Mouse (Mus musculus) C2C12 (cell line): ENCODE data around the gene Knstrn. TPM values are rescaled to one million over a fixed set of nuclear protein-coding genes. Genes with fewer than 3 reads are reported as not detected.

Source experiments
- H3K27me3 ChIP-seq: one replicate; pipeline ENCODE4 v1.6.1; 2011; ENCODE audit not compliant: control insufficient read depth, insufficient read depth, insufficient read length
- H3K36me3 ChIP-seq: one replicate; pipeline ENCODE4 v1.6.1; 2011; ENCODE audit not compliant: control insufficient read depth, insufficient read depth
- H3K4me3 ChIP-seq: one replicate; pipeline ENCODE4 v1.5.1; 2011; ENCODE audit warnings: mild to moderate bottlenecking, control low read depth; ENCODE audit not compliant: poor library complexity, insufficient read depth, severe bottlenecking
- H3K79me2 ChIP-seq: one replicate; pipeline ENCODE4 v1.6.1; 2011; ENCODE audit not compliant: control insufficient read depth, insufficient read depth
- H3K79me3 ChIP-seq: one replicate; pipeline ENCODE4 v1.6.1; 2011; ENCODE audit warnings: low read depth, control low read depth
- H3ac ChIP-seq: one replicate; pipeline ENCODE3; 2011; ENCODE audit warnings: low read depth; ENCODE audit not compliant: control insufficient read depth, insufficient read length
- CEBPB ChIP-seq: IDR thresholded peaks from one replicate; pipeline ENCODE4 v1.6.1; 2011; ENCODE audit warnings: low read depth, mild to moderate bottlenecking, control low read depth, moderate library complexity
- CTCF ChIP-seq: IDR thresholded peaks from one replicate; pipeline ENCODE4 v1.5.1; 2011; ENCODE audit not compliant: control insufficient read depth, insufficient read depth, insufficient read length
- FOSL1 ChIP-seq: IDR thresholded peaks from one replicate; pipeline ENCODE4 v1.8.0; 2011; ENCODE audit warnings: mild to moderate bottlenecking, low read length; ENCODE audit not compliant: poor library complexity, insufficient read depth, severe bottlenecking
- MAX ChIP-seq: IDR thresholded peaks from one replicate; pipeline ENCODE4 v1.6.1; 2011; ENCODE audit warnings: mild to moderate bottlenecking, control low read depth
- MYOD1 ChIP-seq: IDR thresholded peaks from one replicate; pipeline ENCODE4 v1.6.1; 2011; ENCODE audit warnings: low read depth; ENCODE audit not compliant: control insufficient read depth, insufficient read length
- MYOG ChIP-seq: IDR thresholded peaks from one replicate; pipeline ENCODE4 v1.6.1; 2011; ENCODE audit not compliant: control insufficient read depth, insufficient read length; ENCODE audit errors: extremely low read depth
- USF1 ChIP-seq: IDR thresholded peaks from one replicate; pipeline ENCODE4 v1.6.1; 2011; ENCODE audit warnings: low read depth, mild to moderate bottlenecking, control low read depth, moderate library complexity
- polyA plus RNA-seq: library from polyadenylated mRNA; unstranded; fragments of >200 nt; fragmentation: generic; extraction: Trizol; gene quantifications from one replicate; pipeline ENCODE4 v1.2.1, GENCODE M21; 2012; ENCODE audit warnings: missing spikeins

Gene Knstrn
- polyA plus RNA-seq, 1 experiment = 76.0 TPM

- Histone ChIP-seq H3ac (no peak overlapping the region), H3K4me3 (no peak overlapping the region), H3K36me3 (peaks cover 7% of the 10 kb centered on the region), H3K79me3 (no peaks in the 10 kb centered on the region), H3K79me2 (no peaks in the 10 kb centered on the region), H3K27me3 (no peaks in the 10 kb centered on the region)
- no peak for TF ChIP-seq MYOD1
- no peak for TF ChIP-seq MYOG
- no peak for TF ChIP-seq FOSL1
- no peak for TF ChIP-seq MAX
- no peak for TF ChIP-seq CTCF
- TF ChIP-seq USF1 = no peak
- no peak for TF ChIP-seq CEBPB
Measured at GRCm38 (mm10) chr2:118875316-118875715, 61.5 kb downstream of the Knstrn start.

- Histone ChIP-seq H3K27me3 (no peaks in the 10 kb centered on the region), H3K36me3 (peaks cover 7% of the 10 kb centered on the region), H3ac (peak overlapping the region; percentile 12), H3K79me2 (no peaks in the 10 kb centered on the region), H3K4me3 (no peak overlapping the region), H3K79me3 (no peaks in the 10 kb centered on the region)
- TF ChIP-seq MYOG = no peak
- no peak for TF ChIP-seq MAX
- peak; percentile 39 for TF ChIP-seq CEBPB
- no peak for TF ChIP-seq USF1
- no peak for TF ChIP-seq CTCF
- peak; percentile 48 for TF ChIP-seq MYOD1
- TF ChIP-seq FOSL1 = no peak
Measured at GRCm38 (mm10) chr2:118876453-118876852, 62.6 kb downstream of the Knstrn start.

- no peak for TF ChIP-seq CEBPB
- TF ChIP-seq FOSL1 = no peak
- no peak for TF ChIP-seq MAX
- TF ChIP-seq USF1 = no peak
- TF ChIP-seq MYOG = no peak
- no peak for TF ChIP-seq MYOD1
- no peak for TF ChIP-seq CTCF
- H3K4me3 ChIP-seq = no peak overlapping the region
Measured at GRCm38 (mm10) chr2:118881019-118881418, 67.2 kb downstream of the Knstrn start.

GRCm38 (mm10) chr2:118881956-118882355 lies 68.2 kb downstream of the Knstrn start:
- no peaks in the 10 kb centered on the region for H3K79me3 ChIP-seq
- H3K27me3 ChIP-seq = peaks cover 13% of the 10 kb centered on the region
- no peak overlapping the region for H3K4me3 ChIP-seq
- no peak for TF ChIP-seq MYOD1
- TF ChIP-seq CTCF = no peak
- TF ChIP-seq USF1 = no peak
- H3ac ChIP-seq = no peak overlapping the region
- H3K36me3 ChIP-seq = no peaks in the 10 kb centered on the region
- H3K79me2 ChIP-seq = no peaks in the 10 kb centered on the region

More at GRCm38 (mm10) chr2:118881019-118881418, 67.2 kb downstream of the Knstrn start:
- Histone ChIP-seq H3K79me3 (no peaks in the 10 kb centered on the region), H3K36me3 (no peaks in the 10 kb centered on the region), H3ac (no peak overlapping the region), H3K79me2 (no peaks in the 10 kb centered on the region), H3K27me3 (peaks cover 13% of the 10 kb centered on the region)

- no peaks in the 10 kb centered on the region for H3K79me2 ChIP-seq
- H3ac ChIP-seq = peak overlapping the region; percentile 71
- peaks cover 22% of the 10 kb centered on the region for H3K27me3 ChIP-seq
- no peaks in the 10 kb centered on the region for H3K79me3 ChIP-seq
- no peak for TF ChIP-seq MAX
- TF ChIP-seq USF1 = no peak
- peak; percentile 47 for TF ChIP-seq CEBPB
- TF ChIP-seq CTCF = peak; percentile 96
- no peaks in the 10 kb centered on the region for H3K36me3 ChIP-seq
- peak overlapping the region; percentile 21 for H3K4me3 ChIP-seq
Measured at GRCm38 (mm10) chr2:118882840-118883679, 69.3 kb downstream of the Knstrn start.

GRCm38 (mm10) chr2:118887440-118887839 lies 73.6 kb downstream of the Knstrn start:
- Histone ChIP-seq H3K79me2 (no peaks in the 10 kb centered on the region), H3K27me3 (peaks cover 25% of the 10 kb centered on the region), H3K36me3 (no peaks in the 10 kb centered on the region), H3K4me3 (no peak overlapping the region), H3K79me3 (no peaks in the 10 kb centered on the region), H3ac (no peak overlapping the region)
- TF ChIP-seq USF1 (no peak), FOSL1 (no peak), CTCF (no peak), MYOD1 (no peak), MAX (no peak), MYOG (no peak), CEBPB (no peak)
